Mouse (Mus musculus) forebrain, postnatal 0 days (tissue): ENCODE data around the gene Cavin4. TPM values are rescaled to one million over a fixed set of nuclear protein-coding genes. Genes with fewer than 3 reads are reported as not detected.

Experiments
- ATAC-seq: fragments of 200-750 bp; cut with Nextera tagmentation; 2 replicates; pipeline ENCODE4 v1.8.0; 2017; ENCODE audit warnings: mild to moderate bottlenecking, moderate library complexity
- DNase-seq: peaks from one replicate; pipeline ENCODE4 v3.0.0-alpha.2; 2015
- H3K27ac ChIP-seq: fragments of 300-500 bp; sonication (generic); 2 replicates; pipeline ENCODE4 v1.5.1; 2014; ENCODE audit warnings: low read depth, mild to moderate bottlenecking, antibody characterized with exemption, low read length, moderate library complexity, mixed read lengths
- H3K27me3 ChIP-seq: fragments of 300-500 bp; sonication (generic); 2 replicates; pipeline ENCODE4 v1.6.1; 2014; ENCODE audit warnings: mild to moderate bottlenecking, low read length, mixed read lengths; ENCODE audit not compliant: insufficient read depth
- H3K36me3 ChIP-seq: fragments of 300-500 bp; sonication (generic); 2 replicates; pipeline ENCODE4 v1.6.1; 2014; ENCODE audit warnings: mild to moderate bottlenecking, moderate library complexity; ENCODE audit not compliant: insufficient read depth
- H3K4me1 ChIP-seq: fragments of 300-500 bp; sonication (generic); 2 replicates; pipeline ENCODE4 v1.6.1; 2014; ENCODE audit warnings: antibody characterized with exemption; ENCODE audit not compliant: insufficient read depth
- H3K4me2 ChIP-seq: fragments of 300-500 bp; sonication (generic); 2 replicates; pipeline ENCODE4 v1.6.1; 2014; ENCODE audit warnings: low read depth, mild to moderate bottlenecking, moderate library complexity
- H3K4me3 ChIP-seq: fragments of 300-500 bp; sonication (generic); 2 replicates; pipeline ENCODE4 v1.5.1; 2014; ENCODE audit warnings: low read depth, low read length, mixed read lengths
- H3K9ac ChIP-seq: fragments of 300-500 bp; sonication (generic); 2 replicates; pipeline ENCODE4 v1.6.1; 2014; ENCODE audit warnings: mild to moderate bottlenecking
- H3K9me3 ChIP-seq: fragments of 300-500 bp; sonication (generic); 2 replicates; pipeline ENCODE4 v1.6.1; 2016; ENCODE audit warnings: low read length
- CTCF ChIP-seq: sonication (generic); IDR thresholded peaks from 2 replicates; pipeline ENCODE4 v1.5.1; 2016; ENCODE audit warnings: antibody characterized with exemption, control low read depth, low read depth
- WGBS: fragments of 180-500 bp; shearing (Covaris S2); extraction: QIAGEN DNeasy Blood & Tissue Kit; methylation state at CpG from one replicate; pipeline ENCODE4 v1.1.7; 2014; 5-methylcytosine and 5-hydroxymethylcytosine counted together
- polyA plus RNA-seq: library from polyadenylated mRNA; unstranded; fragments of >200 nt; fragmentation: Nextera tagmentation; extraction: Ambion mirVana; gene quantifications from 2 replicates; pipeline ENCODE4 v1.2.1, GENCODE M21; 2015
- total RNA-seq: library from RNA; depleted of rRNA; stranded (reverse); fragments of >200 nt; gene quantifications from 2 replicates; pipeline ENCODE4 v1.2.3, GENCODE M21; 2014

The Cavin4 gene
- total and polyA plus RNA-seq, 2 experiments from 2014 or later = 1.4 to 2.1 TPM

DNA sequence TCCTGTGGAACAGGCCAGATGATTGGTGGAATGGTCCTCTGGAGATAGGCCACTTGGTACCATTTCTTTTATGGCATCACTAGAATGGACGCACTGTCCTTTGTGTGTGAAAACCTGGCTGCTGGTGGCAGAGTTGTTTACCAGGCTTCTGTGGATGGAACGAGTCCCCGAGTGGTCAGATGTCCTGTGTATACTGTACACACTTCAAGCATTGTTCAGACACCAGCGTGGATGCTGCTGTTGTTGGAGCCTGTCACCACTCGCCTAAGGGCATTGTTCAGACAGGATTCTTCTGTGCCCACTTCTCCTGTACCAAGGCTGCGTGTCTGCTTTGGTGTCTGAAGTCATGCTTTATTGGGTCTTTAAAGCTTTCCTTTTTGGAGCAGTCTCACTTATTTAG, 19.5 kb upstream of the Cavin4 start:
- WGBS = 82% methylated on average over 6 of the region's 6 CpGs
- H3K27me3 ChIP-seq = no peaks in the 10 kb centered on the region
- H3K4me1 ChIP-seq = no peaks in the 10 kb centered on the region
- H3K9me3 ChIP-seq = no peaks in the 10 kb centered on the region; the same call in 1 of the 2 replicates
- H3K9ac ChIP-seq = no peak overlapping the region
- peaks cover 39% of the 10 kb centered on the region for H3K36me3 ChIP-seq
- no peak for DNase-seq
- no peak overlapping the region for H3K4me3 ChIP-seq
- no peak for ATAC-seq
- no peak for TF ChIP-seq CTCF
- H3K4me2 ChIP-seq = no peak overlapping the region
- no peak overlapping the region for H3K27ac ChIP-seq

DNA sequence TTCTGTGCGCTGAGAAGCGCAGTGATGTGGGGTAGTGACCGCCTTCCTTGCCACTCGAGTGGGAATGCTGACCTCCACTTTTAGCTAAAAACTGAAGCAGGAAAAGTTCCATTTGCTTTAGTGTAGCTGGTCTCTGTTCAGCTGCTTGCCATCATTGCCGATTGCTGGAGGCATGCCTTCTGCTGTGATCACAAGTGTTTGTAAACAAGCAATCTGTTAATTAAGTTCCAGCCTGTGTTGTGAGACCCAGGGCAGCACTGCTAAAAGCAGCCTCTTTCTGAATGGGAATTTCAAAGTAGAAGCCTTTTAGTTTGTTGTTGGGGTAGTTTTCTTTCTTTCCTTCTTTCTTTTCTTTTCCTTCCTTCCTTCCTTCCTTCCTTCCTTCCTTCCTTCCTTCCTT, 17.2 kb upstream of the Cavin4 start:
- Histone ChIP-seq H3K9me3 (no peaks in the 10 kb centered on the region; the same call in 1 of the 2 replicates), H3K27me3 (no peaks in the 10 kb centered on the region), H3K4me3 (no peak overlapping the region), H3K4me1 (no peaks in the 10 kb centered on the region), H3K36me3 (peaks cover 44% of the 10 kb centered on the region), H3K9ac (no peak overlapping the region), H3K4me2 (no peak overlapping the region), H3K27ac (no peak overlapping the region)
- no peak for TF ChIP-seq CTCF
- ATAC-seq (peak; percentile 67), DNase-seq (no peak)
- WGBS = 82% methylated on average over 5 of the region's 5 CpGs

DNA sequence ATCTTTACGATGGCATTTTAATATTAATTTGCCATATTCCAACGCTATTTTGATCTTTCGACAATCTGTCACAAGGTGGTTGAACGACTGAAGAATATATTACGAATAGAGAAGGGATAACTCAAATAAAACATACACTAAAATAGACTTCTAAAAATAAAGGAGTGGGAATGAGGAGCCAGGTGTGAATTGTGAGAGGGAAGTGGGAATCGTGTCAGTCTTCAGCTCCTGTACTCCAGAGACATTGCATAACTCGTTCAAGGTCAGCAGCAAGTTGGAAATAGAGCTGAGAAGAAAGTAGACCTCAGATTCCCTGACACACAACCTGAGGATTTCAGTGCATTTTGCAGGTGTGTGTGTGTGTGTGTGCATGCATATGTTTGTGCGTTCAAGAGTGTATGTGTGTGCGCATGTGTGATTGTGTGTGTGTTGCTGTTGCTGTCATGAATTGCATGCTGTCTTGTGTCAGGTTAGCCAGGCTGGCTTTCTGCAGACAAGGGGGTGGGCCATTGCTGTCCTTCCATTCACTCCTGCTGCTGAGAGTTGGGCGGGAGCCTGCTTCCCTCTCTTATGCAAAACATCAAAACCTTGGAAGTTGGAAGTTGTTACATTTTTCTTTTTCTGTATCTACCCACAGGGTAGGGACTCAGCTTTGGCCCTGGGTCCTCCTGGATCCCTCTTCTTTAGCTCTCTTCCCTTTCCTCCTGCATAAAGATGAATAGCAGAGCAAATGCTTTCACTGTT, 12.5 kb upstream of the Cavin4 start:
- H3K9me3 ChIP-seq = no peaks in the 10 kb centered on the region; the same call in 1 of the 2 replicates
- peak; percentile 10; the same call in 1 of the 2 replicates for ATAC-seq
- H3K4me1 ChIP-seq = no peaks in the 10 kb centered on the region
- H3K27me3 ChIP-seq = no peaks in the 10 kb centered on the region
- no peak overlapping the region for H3K4me3 ChIP-seq
- peaks cover 36% of the 10 kb centered on the region for H3K36me3 ChIP-seq
- WGBS = 79% methylated on average over 10 of the region's 10 CpGs
- no peak for TF ChIP-seq CTCF
- H3K27ac ChIP-seq = 0 out of 2 replicates have a peak overlapping the region, but pooled peaks have one; percentile 24
- H3K4me2 ChIP-seq = no peak overlapping the region
- no peak overlapping the region for H3K9ac ChIP-seq
- DNase-seq = no peak

DNA sequence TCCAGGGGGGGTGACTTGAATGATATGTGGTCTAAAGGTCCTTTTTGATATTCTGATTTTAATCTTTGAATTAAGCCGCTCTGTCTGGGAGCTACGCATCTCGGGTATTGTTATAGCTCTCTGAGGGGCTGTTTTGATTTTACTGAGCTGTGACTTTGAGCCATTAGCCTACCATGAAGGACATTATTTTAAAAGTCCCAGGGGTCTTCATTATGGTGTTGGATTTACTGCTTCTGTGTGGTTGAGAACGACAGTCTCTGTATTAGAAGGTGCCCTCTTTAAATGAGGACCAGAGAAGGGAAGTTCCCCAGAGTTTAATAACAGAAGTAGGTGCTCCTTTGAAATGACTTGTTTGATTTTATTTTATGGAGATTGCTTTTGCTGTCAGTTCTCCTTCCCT, 9.2 kb upstream of the Cavin4 start:
- TF ChIP-seq CTCF = no peak
- Histone ChIP-seq H3K9me3 (no peaks in the 10 kb centered on the region), H3K4me3 (no peak overlapping the region), H3K4me1 (no peaks in the 10 kb centered on the region), H3K36me3 (peaks cover 40% of the 10 kb centered on the region), H3K27ac (no peak overlapping the region), H3K9ac (no peak overlapping the region), H3K27me3 (no peaks in the 10 kb centered on the region), H3K4me2 (no peak overlapping the region)
- 81% methylated on average over 4 of the region's 4 CpGs for WGBS
- no peak for DNase-seq
- no peak for ATAC-seq

DNA sequence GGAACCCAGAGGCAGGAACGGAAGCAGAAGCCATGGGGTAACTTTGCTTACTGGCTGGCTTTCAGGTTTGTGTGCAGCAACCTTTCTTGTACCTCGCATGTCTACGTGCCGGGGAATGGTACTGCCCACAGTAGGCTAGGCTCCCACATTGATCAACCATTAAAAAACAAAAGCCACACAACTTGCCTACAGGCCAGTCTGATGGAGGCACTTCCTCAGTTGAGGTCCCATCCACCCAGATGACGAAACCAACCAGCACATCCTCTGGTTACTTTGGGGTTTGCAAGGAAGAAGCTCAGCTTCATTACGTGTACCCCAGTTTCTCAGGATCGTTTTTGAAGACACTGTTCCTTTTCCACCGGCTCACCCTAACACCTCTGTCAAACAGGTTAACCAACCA, 6.8 kb upstream of the Cavin4 start:
- Histone ChIP-seq H3K4me2 (no peak overlapping the region), H3K4me1 (no peaks in the 10 kb centered on the region), H3K27me3 (no peaks in the 10 kb centered on the region), H3K9me3 (no peaks in the 10 kb centered on the region), H3K27ac (no peak overlapping the region), H3K36me3 (peaks cover 42% of the 10 kb centered on the region), H3K9ac (no peak overlapping the region), H3K4me3 (no peak overlapping the region)
- ATAC-seq = no peak
- no peak for TF ChIP-seq CTCF
- WGBS = 93% methylated on average over 8 of the region's 8 CpGs
- DNase-seq = no peak

DNA sequence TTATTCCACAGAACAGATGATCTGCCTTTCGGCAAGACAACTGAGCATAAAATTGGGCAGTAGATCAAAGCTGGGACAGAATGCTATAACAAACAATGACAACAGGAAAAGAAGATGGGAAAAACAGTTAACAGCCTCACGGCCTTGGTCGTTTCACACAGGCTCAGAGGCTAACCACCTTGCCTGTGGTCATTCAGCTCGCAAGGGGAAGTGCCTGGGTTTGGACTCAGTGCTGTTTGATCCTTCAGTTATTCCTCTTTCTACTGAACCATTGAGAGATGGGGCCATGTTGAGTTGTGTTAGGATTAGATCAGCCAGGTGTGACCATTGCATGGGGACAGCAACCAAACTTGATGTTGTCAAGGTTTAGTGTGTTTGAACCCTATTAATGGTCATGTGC, 3.2 kb upstream of the Cavin4 start:
- ATAC-seq = no peak
- no peak for DNase-seq
- Histone ChIP-seq H3K27me3 (no peaks in the 10 kb centered on the region), H3K36me3 (peaks cover 46% of the 10 kb centered on the region), H3K4me1 (no peaks in the 10 kb centered on the region), H3K4me3 (no peak overlapping the region), H3K4me2 (no peak overlapping the region), H3K9ac (no peak overlapping the region), H3K27ac (no peak overlapping the region), H3K9me3 (no peaks in the 10 kb centered on the region)
- WGBS = 76% methylated on average over 4 of the region's 4 CpGs
- no peak for TF ChIP-seq CTCF

DNA sequence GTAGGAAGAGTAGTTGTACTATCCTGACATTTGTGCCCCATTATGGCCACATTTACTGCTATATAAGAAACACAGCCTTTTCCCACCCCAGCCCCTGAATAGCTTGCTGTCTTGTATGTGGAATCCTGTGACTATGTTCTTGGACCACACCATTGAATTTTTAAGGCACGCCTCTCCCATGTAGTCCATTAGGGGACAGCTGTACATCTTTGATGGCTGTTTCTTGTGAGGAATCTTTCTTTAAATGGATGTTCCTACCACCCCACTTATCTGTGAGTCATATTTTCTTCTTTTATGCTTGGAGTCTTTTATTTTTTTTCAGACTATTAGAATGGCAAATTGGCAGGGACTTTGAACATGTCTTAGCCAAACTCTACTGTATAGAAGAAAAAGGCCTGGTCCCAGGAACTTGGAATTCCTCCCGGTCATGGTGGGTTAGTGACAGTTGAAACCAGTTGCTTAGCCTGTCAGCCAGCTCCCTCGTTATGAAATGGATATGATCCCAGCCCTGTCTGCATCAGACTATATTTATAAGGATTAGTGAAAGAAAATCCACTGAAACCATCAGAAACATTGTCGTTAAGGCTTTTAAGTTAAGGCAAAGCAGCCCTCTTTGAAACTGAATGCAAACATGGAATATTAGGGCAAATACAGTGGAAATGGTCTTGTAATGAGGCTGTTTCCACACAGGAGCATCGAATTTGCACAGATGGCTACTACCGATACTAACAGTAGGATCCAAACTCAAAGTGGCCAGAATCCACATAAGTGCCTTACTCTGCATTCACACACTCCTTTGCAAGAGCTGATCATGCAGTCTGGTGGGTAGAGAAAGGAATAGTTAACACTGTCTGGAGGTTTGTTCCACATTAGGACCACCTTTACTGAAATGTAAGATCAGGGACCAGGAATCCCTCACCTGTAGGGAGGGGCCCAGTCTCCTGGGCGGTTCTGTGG, 2.4 kb upstream of the Cavin4 start:
- DNase-seq (peak; percentile 52), ATAC-seq (peak; percentile 74)
- 54% methylated on average over 7 of the region's 7 CpGs for WGBS
- no peak overlapping the region for H3K4me2 ChIP-seq
- no peak for TF ChIP-seq CTCF
- no peaks in the 10 kb centered on the region for H3K4me1 ChIP-seq
- no peaks in the 10 kb centered on the region for H3K27me3 ChIP-seq
- H3K36me3 ChIP-seq = peaks cover 49% of the 10 kb centered on the region
- no peak overlapping the region for H3K4me3 ChIP-seq
- no peak overlapping the region for H3K27ac ChIP-seq
- H3K9me3 ChIP-seq = no peaks in the 10 kb centered on the region
- H3K9ac ChIP-seq = no peak overlapping the region
